Mouse (Mus musculus) E14TG2a.4 (cell line): ENCODE data around the gene Top2b.
A peak's percentile ranks its signal among the peaks of the same experiment; 100 is the strongest.

Source experiments
- H3K27me3 ChIP-seq: 2 replicates; pipeline ENCODE4 v1.6.1; 2014; ENCODE audit warnings: low read length, control low read depth; ENCODE audit not compliant: insufficient read depth
- H3K36me3 ChIP-seq: 2 replicates; pipeline ENCODE4 v1.6.1; 2014; ENCODE audit warnings: low read length, control low read depth; ENCODE audit not compliant: insufficient read depth
- H3K4me1 ChIP-seq: replicated peaks from 2 replicates; pipeline ENCODE4 v1.6.1; 2014; ENCODE audit warnings: low read depth, low read length, control low read depth
- H3K4me3 ChIP-seq: replicated peaks from 2 replicates; pipeline ENCODE4 v1.5.1; 2014; ENCODE audit warnings: mild to moderate bottlenecking, low read length
- H3K9me3 ChIP-seq: 2 replicates; pipeline ENCODE4 v1.6.1; 2014; ENCODE audit warnings: low read length, control low read depth
- CTCF ChIP-seq: conservative IDR thresholded peaks from 2 replicates; pipeline ENCODE4 v1.5.1; 2014; ENCODE audit warnings: low read length
- NANOG ChIP-seq: IDR thresholded peaks from 2 replicates; pipeline ENCODE4 v1.6.1; 2014; ENCODE audit warnings: borderline replicate concordance, low read length, mixed read lengths
- POU5F1 ChIP-seq: IDR thresholded peaks from 2 replicates; pipeline ENCODE4 v1.6.1; 2014; ENCODE audit warnings: low read length, borderline replicate concordance

The Top2b gene

DNA sequence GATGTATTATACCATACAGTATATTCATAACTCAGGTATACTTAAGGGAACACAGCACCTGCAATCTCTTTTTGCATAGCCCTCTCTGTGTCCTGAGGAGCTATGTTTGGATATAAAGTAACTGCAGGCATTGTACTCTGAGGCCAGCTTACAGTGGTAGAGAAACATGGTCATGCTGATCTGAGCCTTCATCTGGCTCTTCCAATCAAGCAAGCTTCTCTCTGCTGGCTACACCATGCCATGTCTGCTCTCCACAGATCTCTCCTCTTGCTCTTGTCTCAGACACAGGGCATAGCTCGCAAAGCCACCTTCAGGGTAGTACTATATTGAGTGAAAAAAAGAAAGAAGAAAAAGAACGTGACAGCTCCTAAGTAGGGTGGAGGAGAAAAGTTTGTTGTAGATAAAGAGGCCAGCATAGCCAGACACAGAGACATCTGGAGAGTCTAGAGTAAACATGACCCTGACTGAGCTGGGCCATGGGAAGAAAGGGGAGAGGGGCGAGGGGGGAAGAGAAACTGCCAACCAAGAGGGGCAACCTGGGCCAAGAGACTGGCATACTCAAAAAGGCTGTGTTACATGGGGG, 29.1 kb upstream of the Top2b start:
- H3K9me3 ChIP-seq, result no peaks in the 10 kb centered on the region
- H3K4me1 ChIP-seq, result peaks cover 19% of the 10 kb centered on the region
- H3K4me3 ChIP-seq, result no peak overlapping the region
- TF ChIP-seq POU5F1 (no peak), NANOG (no peak), CTCF (no peak)
- no peaks in the 10 kb centered on the region for H3K36me3 ChIP-seq
- no peaks in the 10 kb centered on the region for H3K27me3 ChIP-seq

DNA sequence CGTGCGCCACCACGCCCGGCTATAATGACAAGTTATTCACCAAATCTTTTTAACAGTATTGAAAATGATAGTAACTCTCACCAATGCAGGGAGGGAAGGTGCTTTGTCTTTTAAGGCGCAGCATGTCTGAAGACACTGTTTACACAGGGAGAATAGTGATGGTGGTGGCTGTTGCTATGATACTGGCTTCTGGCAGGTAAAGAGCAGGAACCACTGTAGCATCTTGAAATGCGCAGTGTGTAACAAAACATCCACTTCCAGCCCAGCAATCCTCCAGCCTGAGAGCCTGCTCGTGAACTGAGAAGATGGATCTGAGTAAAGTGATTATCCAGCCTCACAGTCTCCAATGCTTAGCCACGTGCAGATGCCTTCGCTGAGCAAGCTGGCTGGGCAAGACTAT, 17.5 kb upstream of the Top2b start:
- Histone ChIP-seq H3K4me3 (no peak overlapping the region), H3K4me1 (peaks cover 5% of the 10 kb centered on the region; the same call in 1 of the 2 replicates), H3K27me3 (no peaks in the 10 kb centered on the region), H3K36me3 (no peaks in the 10 kb centered on the region), H3K9me3 (no peaks in the 10 kb centered on the region)
- TF ChIP-seq NANOG (no peak), CTCF (no peak), POU5F1 (no peak)

DNA sequence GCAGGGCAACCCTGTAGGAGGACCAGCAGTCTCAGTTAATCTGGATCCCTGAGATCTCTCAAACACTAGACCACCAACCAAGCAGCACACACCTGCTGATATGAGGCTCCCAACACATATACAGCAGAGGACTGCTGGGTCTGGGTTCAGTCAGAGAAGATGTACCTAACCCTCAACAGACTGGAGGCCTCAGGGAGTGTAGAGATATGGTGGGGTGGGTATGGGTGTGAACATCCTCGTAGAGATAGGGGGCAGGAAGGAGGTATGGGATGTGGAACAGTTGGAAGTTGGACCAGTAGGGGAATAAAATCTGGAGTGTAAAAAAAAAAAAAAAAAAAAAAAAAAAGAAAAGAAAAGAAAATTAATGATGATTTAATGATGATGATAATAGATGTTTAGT, 5.3 kb upstream of the Top2b start:
- H3K4me3 ChIP-seq, result no peak overlapping the region
- H3K9me3 ChIP-seq, result peaks cover under 1% of the 10 kb centered on the region; the same call in 1 of the 2 replicates
- H3K4me1 ChIP-seq, result peaks cover 11% of the 10 kb centered on the region
- TF ChIP-seq CTCF (no peak), NANOG (no peak), POU5F1 (no peak)
- H3K27me3 ChIP-seq, result peaks cover 4% of the 10 kb centered on the region
- H3K36me3 ChIP-seq, result no peaks in the 10 kb centered on the region

DNA sequence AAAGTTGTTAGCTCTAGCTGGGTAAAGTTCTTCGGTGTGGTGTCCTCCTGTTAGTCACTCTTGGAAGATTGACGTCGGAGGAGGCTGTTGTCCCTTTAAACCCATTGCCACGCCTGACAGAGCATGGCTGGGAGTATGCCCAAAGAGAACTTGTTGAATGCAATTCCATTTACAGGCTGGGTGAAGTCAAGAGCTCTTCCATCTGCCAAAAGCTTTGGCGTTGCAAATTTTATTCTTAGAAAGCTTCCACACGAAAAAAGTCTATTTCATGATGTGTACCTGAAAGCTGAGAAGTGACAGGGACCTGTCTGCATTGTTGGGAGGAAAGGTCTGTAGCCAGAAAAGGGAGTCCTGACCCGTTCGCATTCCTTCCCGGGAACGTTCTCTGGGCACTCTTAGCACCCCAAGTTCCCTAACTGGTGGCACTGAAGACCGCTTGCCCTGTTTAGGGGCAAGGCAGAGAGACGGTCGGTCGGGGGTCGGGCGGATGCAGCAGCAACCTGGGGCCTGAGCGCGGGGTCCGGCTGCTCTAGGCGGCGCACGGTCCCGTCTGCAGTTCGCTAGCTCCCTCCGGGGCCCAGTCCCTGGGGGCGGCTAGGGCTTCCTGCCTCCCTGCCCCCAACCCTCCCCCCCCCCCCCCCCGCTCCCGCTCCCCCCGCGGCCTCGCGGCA, 683 bp upstream of the Top2b start:
- H3K4me3 ChIP-seq, result peak overlapping the region; percentile 89
- TF ChIP-seq POU5F1, result no peak
- no peak for TF ChIP-seq NANOG
- peaks cover 21% of the 10 kb centered on the region for H3K4me1 ChIP-seq
- H3K27me3 ChIP-seq, result peaks cover 4% of the 10 kb centered on the region
- H3K36me3 ChIP-seq, result no peaks in the 10 kb centered on the region
- H3K9me3 ChIP-seq, result no peaks in the 10 kb centered on the region

DNA sequence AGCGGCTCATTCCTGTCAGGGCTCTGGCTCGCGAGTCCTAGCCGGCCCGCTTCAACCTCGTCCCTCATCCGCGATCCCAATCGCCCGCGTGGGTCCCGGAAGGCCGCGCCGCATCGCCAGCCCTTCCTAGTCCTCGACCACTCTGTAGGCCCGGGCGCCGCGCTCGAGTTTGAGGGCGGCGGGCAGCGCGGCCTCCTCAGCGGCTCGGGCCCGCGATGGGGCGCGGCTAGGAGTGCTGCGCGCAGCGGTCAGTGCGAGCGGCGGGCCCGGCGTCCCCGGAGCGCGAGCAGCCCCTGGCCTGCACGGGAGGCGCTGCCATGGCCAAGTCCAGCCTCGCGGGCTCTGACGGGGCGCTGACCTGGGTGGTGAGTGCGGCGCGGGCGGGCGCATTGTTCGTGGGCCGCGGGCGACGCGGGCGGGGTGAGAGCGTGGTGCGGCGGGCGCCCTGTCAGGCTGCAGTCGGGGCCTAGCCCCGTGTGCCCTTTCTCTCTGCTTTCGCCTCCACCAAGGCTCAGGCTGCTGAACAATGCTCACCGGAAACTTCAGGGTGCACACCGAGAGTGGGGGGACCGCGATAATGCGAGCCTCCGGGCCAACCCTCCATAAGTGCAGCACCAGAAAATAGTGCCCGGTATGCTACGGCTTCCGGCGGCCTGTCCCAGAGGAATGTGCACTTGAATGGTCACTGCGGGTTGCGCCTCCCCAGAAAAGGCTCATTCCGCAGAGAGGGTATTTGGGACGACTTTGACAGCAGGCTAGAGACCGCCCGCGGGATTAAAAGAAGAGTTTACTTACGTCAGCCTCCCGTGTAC, 589 bp downstream of the Top2b start:
- peaks cover 21% of the 10 kb centered on the region for H3K4me1 ChIP-seq

DNA sequence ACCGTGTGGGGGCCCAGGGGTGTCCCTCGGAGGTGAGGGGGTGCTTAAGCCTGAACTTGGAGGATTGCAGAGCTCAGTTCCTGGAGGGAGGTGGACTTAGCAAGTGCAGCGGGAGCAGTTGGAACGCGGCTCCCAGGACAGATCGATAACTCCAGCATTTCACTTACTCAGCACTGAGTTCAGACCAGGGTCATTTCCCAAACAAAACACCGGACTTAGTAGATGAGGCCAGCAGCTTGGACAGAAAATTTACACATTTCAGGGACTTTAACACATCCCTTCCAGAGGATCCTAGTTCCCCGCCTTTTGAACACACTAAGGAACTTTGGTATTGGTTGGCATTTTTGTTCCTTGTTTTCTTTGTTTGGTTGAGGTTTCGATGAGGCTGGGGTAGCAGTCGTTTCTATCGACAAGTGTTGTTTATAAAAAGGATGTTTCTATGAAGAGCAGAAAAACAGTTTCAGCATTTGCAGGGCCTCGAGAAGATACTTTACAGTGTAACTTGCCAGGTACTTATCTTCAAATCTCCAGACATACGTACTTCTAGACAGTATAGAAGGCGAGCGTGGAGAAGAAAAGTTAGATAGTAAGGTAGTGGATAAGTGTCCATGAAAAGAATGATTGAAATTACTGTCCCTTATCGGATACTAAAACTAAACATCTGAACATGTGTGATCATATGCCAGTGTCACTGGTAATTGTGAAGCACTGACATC, 1.4 kb downstream of the Top2b start:
- Histone ChIP-seq H3K36me3 (no peaks in the 10 kb centered on the region), H3K9me3 (no peaks in the 10 kb centered on the region), H3K4me1 (peaks cover 21% of the 10 kb centered on the region), H3K27me3 (peaks cover 4% of the 10 kb centered on the region), H3K4me3 (peak overlapping the region; percentile 89)
- TF ChIP-seq NANOG (no peak), CTCF (no peak), POU5F1 (no peak)

More for the DNA sequence above, 589 bp downstream of the Top2b start:
- Histone ChIP-seq H3K27me3 (peaks cover 4% of the 10 kb centered on the region), H3K9me3 (no peaks in the 10 kb centered on the region), H3K4me3 (peak overlapping the region; percentile 89), H3K36me3 (no peaks in the 10 kb centered on the region)
- TF ChIP-seq CTCF, result no peak
- no peak for TF ChIP-seq NANOG
- no peak for TF ChIP-seq POU5F1

DNA sequence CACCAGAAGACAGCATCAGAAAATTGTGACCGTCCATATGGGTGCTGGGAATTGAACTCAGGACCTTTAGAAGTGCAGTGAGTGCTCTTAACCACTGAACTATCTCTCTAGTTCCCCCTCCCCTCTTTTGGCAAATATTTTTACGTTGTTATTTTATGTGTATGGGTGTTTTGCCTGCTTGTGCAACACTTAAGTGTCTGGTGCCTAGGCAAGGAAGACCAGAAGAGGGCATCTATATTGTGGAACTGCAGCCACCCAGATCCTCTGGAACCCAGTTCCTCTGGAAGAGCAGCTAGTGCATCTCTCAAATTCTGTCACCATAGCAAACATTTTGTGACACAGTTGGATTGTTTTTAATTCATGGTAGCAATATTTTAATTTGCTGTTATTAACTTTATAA, 2.0 kb downstream of the Top2b start:
- Histone ChIP-seq H3K27me3 (peaks cover 4% of the 10 kb centered on the region), H3K4me3 (no peak overlapping the region), H3K9me3 (no peaks in the 10 kb centered on the region), H3K4me1 (peaks cover 21% of the 10 kb centered on the region), H3K36me3 (no peaks in the 10 kb centered on the region)
- TF ChIP-seq CTCF, result no peak
- no peak for TF ChIP-seq NANOG
- no peak for TF ChIP-seq POU5F1

DNA sequence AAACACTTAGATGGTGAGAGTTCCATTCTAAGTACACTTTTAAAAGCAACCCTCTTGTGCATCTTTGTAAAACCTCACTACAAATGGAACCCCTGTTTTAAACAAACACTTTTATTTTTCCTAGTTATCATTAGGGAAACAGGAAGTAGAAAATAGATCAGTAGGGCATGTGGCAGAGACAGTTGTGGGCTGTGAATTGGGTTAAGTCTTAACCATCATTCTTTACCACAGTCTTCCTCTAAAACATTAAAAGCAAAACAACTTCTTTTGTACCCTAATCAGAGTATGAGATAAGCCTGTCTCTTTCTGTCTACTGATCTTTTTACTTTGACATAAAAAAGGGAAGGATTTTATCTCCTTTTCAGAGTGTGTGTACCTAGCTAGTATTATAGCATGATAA, 7.8 kb downstream of the Top2b start:
- Histone ChIP-seq H3K36me3 (no peaks in the 10 kb centered on the region), H3K4me1 (no peaks in the 10 kb centered on the region; the same call in 1 of the 2 replicates), H3K27me3 (no peaks in the 10 kb centered on the region), H3K4me3 (no peak overlapping the region), H3K9me3 (no peaks in the 10 kb centered on the region)
- TF ChIP-seq POU5F1 (no peak), NANOG (no peak), CTCF (no peak)
